Mouse (Mus musculus): ENCODE measurements around the gene Phf10. TPM values are rescaled to one million over a fixed set of nuclear protein-coding genes. Genes with fewer than 3 reads are reported as not detected.

The Phf10 gene
- total and polyA plus RNA-seq, 3 experiments, result 185 to 627 (median 265) TPM

- Histone ChIP-seq H3K9me3 (replicated peaks; ENCODE audit: insufficient read depth, low read length) (no peaks in the 10 kb centered on the region), H3K4me3 (ENCODE audit: control insufficient read depth in 1 of 2, insufficient read depth in 1 of 2, low read depth in 2 of 2, low read length in 2 of 2) (no peak overlapping the region), H3K79me2 (ENCODE audit: control insufficient read depth, insufficient read depth, low read length, poor library complexity) (no peaks in the 10 kb centered on the region), H3K9ac (ENCODE audit: control insufficient read depth, low read depth, low read length, poor library complexity, severe bottlenecking) (no peak overlapping the region), H3K27ac (ENCODE audit: control insufficient read depth, low read depth, low read length) (no peak overlapping the region), H3K4me1 (ENCODE audit: control insufficient read depth in 1 of 2, insufficient read depth in 2 of 2, low read length in 2 of 2) (no peaks in the 10 kb centered on the region), H3K36me3 (ENCODE audit: control insufficient read depth in 1 of 2, insufficient read depth in 2 of 2, low read length in 2 of 2) (no peaks in the 10 kb centered on the region), H3K27me3 (ENCODE audit: control insufficient read depth in 1 of 2, insufficient read depth in 2 of 2, low read length in 2 of 2) (no peaks in the 10 kb centered on the region; a peak in 2 of 4 replicates)
- TF ChIP-seq ZC3H11A (IDR thresholded peaks at IDR 0.05; ENCODE audit: low read depth, low read length), result no peak
- no peak for TF ChIP-seq KAT2A (conservative IDR thresholded peaks at IDR 0.05; ENCODE audit: low read depth, low read length)
- TF ChIP-seq USF1 (IDR thresholded peaks at IDR 0.05; ENCODE audit: low read depth, low read length), result no peak
- no peak for TF ChIP-seq TBP (IDR thresholded peaks at IDR 0.05; ENCODE audit: low read depth, low read length)
- no peak for TF ChIP-seq GATA1 (IDR thresholded peaks at IDR 0.05; ENCODE audit: low read depth, low read length)
- TF ChIP-seq TAL1 (IDR thresholded peaks at IDR 0.05; ENCODE audit: low read length), result no peak
- no peak for TF ChIP-seq RAD21 (IDR thresholded peaks at IDR 0.05; ENCODE audit: low read depth, low read length)
- TF ChIP-seq GABPA (IDR thresholded peaks at IDR 0.05; ENCODE audit: low read depth, low read length), result no peak
- no peak for TF ChIP-seq ZMIZ1 (IDR thresholded peaks at IDR 0.05; ENCODE audit: low read depth, low read length)
- TF ChIP-seq USF2 (IDR thresholded peaks at IDR 0.05; ENCODE audit: borderline replicate concordance in 1 of 2, insufficient read depth in 1 of 2, low read depth in 1 of 2, low read length in 2 of 2), result no peak
- TF ChIP-seq ZNF384 (IDR thresholded peaks at IDR 0.05; ENCODE audit: low read depth, low read length), result no peak
- no peak for TF ChIP-seq MYC (IDR thresholded peaks at IDR 0.05; ENCODE audit: low read depth, low read length)
- TF ChIP-seq MXI1 (IDR thresholded peaks at IDR 0.05; ENCODE audit: low read depth, low read length), result no peak
- TF ChIP-seq SIN3A (IDR thresholded peaks at IDR 0.05; ENCODE audit: low read length), result no peak
- DNase-seq (ENCODE audit: low read depth, low spot score), result no peak
Measured at GRCm38 (mm10) chr17:14906611-14907010, 54.5 kb downstream of the Phf10 start.

DNA sequence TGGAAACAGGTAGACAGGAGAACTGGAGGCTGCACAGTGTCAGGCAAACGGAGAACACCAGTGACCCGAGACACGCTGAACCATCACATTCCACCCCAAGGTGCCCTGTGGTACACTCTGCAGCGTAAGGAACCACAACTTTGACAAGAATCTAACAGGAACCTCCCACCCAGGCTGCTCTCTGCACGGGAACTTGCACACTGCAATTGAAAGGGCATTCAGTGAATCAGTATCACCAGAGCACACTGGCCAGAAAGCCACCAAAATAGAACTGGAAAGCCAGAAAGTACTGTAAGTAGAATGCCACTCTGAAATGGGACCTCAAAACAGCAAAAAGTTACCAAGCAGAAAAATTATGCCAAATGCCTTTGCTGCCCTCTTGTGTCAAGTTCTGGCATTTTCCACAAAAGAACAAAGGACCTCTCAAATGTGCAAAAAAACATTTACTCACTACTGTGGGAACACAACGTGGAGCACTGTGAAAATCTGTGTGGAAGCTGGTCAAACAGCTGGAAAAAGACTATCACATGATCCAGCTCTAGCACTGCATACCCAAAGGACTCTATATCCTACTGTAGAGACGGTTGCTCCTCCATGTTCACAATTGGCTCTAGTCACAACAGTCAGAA lies 56.3 kb downstream of the Phf10 start:
- no peaks in the 10 kb centered on the region for H3K36me3 ChIP-seq (ENCODE audit: control insufficient read depth in 1 of 2, insufficient read depth in 2 of 2, low read length in 2 of 2)
- H3K27me3 ChIP-seq (ENCODE audit: control insufficient read depth in 1 of 2, insufficient read depth in 2 of 2, low read length in 2 of 2), result peaks cover 0 to 2% of the 10 kb centered on the region in 2 experiments; a peak in 3 of 4 replicates
- H3K9me3 ChIP-seq (replicated peaks; ENCODE audit: insufficient read depth, low read length), result no peaks in the 10 kb centered on the region
- no peaks in the 10 kb centered on the region for H3K79me2 ChIP-seq (ENCODE audit: control insufficient read depth, insufficient read depth, low read length, poor library complexity)
- no peaks in the 10 kb centered on the region for H3K4me1 ChIP-seq (ENCODE audit: control insufficient read depth in 1 of 2, insufficient read depth in 2 of 2, low read length in 2 of 2)
- no peak overlapping the region for H3K9ac ChIP-seq (ENCODE audit: control insufficient read depth, low read depth, low read length, poor library complexity, severe bottlenecking)
- no peak overlapping the region for H3K4me3 ChIP-seq (ENCODE audit: control insufficient read depth in 1 of 2, insufficient read depth in 1 of 2, low read depth in 2 of 2, low read length in 2 of 2)
- DNase-seq (ENCODE audit: low read depth, low spot score), result peak; percentile 69
- TF ChIP-seq CHD1 (IDR thresholded peaks at IDR 0.05; ENCODE audit: low read depth, low read length), result no peak
- no peak for TF ChIP-seq BHLHE40 (IDR thresholded peaks at IDR 0.05; ENCODE audit: borderline replicate concordance, low read depth, low read length)
- peak; percentile 93 for TF ChIP-seq RAD21 (IDR thresholded peaks at IDR 0.05; ENCODE audit: low read depth, low read length)
- TF ChIP-seq CTCF (IDR thresholded peaks at IDR 0.05 in 2 of 3, conservative IDR thresholded peaks at IDR 0.05 in 1 of 3; ENCODE audit: control insufficient read depth in 1 of 3, insufficient read depth in 1 of 3, low read depth in 2 of 3, low read length in 3 of 3, poor library complexity in 1 of 3, severe bottlenecking in 1 of 3), result peak; percentile 29 to 98 (median 89)
- peak; percentile 78 for TF ChIP-seq ZC3H11A (IDR thresholded peaks at IDR 0.05; ENCODE audit: low read depth, low read length)
- no peak for TF ChIP-seq TAL1 (IDR thresholded peaks at IDR 0.05; ENCODE audit: low read length)
- peak; percentile 78 for TF ChIP-seq SMC3 (IDR thresholded peaks at IDR 0.05; ENCODE audit: low read depth, low read length)
- TF ChIP-seq ELF1 (IDR thresholded peaks at IDR 0.05; ENCODE audit: low read depth, low read length), result no peak
- no peak for TF ChIP-seq E2F4 (IDR thresholded peaks at IDR 0.05; ENCODE audit: borderline replicate concordance, low read depth, low read length)
- no peak for TF ChIP-seq CHD2 (IDR thresholded peaks at IDR 0.05; ENCODE audit: low read length)
- no peak overlapping the region for H3K27ac ChIP-seq (ENCODE audit: control insufficient read depth, low read depth, low read length)
